Mouse (Mus musculus) cortical plate, adult 2 months (tissue): ENCODE measurements around the gene Tnfrsf19. TPM values are rescaled to one million over a fixed set of nuclear protein-coding genes. Genes with fewer than 3 reads are reported as not detected.

ENCODE experiments used
- H3K27ac ChIP-seq: fragments of 200-500 bp; 2 replicates; pipeline ENCODE4 v1.5.1; 2012; ENCODE audit warnings: low read length, control low read depth, inconsistent platforms; ENCODE audit not compliant: insufficient read depth
- H3K4me1 ChIP-seq: fragments of 200-500 bp; 2 replicates; pipeline ENCODE4 v1.6.1; 2011; ENCODE audit warnings: low read length; ENCODE audit not compliant: control insufficient read depth, insufficient read depth
- H3K4me3 ChIP-seq: fragments of 200-500 bp; 2 replicates; pipeline ENCODE4 v1.5.1; 2011; ENCODE audit warnings: mild to moderate bottlenecking, low read length, control low read depth; ENCODE audit not compliant: insufficient read depth
- CTCF ChIP-seq: fragments of 200-500 bp; IDR thresholded peaks from 2 replicates; pipeline ENCODE4 v1.5.1; 2011; ENCODE audit warnings: mild to moderate bottlenecking, control low read depth, low read length; ENCODE audit not compliant: insufficient read depth; ENCODE audit errors: extremely low read depth
- POLR2A ChIP-seq: fragments of 200-500 bp; IDR thresholded peaks from 2 replicates; pipeline ENCODE4 v1.6.1; 2011; ENCODE audit warnings: mild to moderate bottlenecking, low read length, control low read depth; ENCODE audit not compliant: insufficient read depth; ENCODE audit errors: extremely low read depth
- polyA plus RNA-seq: library from polyadenylated mRNA; depleted of rRNA; stranded (reverse); fragments of >200 nt; gene quantifications from 2 replicates; pipeline ENCODE4 v1.2.3, GENCODE M21; 2012

The Tnfrsf19 gene
- polyA plus RNA-seq, 1 experiment, result 59.1 TPM

DNA sequence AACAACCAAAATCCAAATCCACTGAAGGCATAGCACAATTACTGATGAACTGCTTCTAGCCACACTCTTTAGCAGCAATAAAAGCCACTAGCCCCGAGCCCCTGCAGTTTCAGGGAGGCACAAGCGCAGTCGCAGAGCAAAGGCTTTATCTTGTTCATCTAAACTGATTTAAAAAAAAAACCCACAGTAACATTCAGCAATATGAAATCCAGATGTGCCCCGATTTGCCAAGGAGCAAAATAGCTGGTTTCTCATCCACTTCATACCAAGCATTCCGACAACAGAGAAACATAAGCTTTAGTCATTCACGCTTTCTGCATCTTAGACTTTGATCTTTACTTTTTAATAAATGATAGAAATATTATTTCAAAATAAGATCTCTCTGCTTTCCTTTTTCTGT, 68.2 kb downstream of the Tnfrsf19 start:
- Histone ChIP-seq H3K4me1 (peaks cover 2% of the 10 kb centered on the region; the same call in 1 of the 2 replicates), H3K4me3 (no peak overlapping the region), H3K27ac (no peak overlapping the region)
- no peak for TF ChIP-seq POLR2A
- no peak for TF ChIP-seq CTCF

DNA sequence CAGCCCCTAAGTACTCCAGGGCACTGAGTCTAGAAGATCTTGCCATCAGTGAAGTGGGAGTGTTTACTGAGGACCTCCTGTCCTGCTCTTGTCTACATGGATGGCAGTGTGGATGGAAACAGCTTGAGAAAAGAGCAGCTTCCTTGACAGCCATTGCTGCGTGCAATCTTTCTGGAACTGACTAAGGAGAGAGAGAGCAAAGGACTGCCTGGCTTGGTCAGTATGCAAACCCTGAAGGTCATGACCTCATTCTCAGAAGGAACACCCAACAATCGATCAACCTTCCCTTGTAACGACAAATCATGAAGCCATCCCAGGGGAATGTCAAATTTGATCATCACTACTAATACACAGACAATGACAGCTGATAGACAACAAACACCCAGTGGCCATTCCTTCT, 70.1 kb downstream of the Tnfrsf19 start:
- Histone ChIP-seq H3K4me3 (no peak overlapping the region), H3K4me1 (peaks cover 2% of the 10 kb centered on the region; the same call in 1 of the 2 replicates), H3K27ac (no peak overlapping the region)
- TF ChIP-seq CTCF, result no peak
- no peak for TF ChIP-seq POLR2A

DNA sequence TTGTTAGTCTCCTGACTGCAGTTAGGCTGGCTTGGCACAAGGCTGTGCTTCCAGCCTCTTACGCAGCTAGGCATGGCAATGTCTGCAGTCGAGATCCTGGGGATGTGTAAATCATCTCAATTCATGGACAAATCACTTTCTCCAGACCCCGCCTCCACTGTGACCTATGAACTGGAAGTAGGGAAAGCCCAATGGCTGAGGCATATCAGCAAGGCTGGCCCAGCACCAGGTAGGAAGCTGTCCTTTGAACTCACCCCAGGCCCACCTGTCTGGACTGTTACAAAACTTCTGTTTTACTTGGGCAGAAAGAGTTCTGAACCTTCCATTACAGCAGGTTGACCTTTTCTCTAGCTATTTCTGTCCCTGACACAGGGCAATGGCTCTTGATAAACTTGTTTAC, 70.6 kb downstream of the Tnfrsf19 start:
- Histone ChIP-seq H3K27ac (no peak overlapping the region), H3K4me1 (peaks cover 2% of the 10 kb centered on the region; the same call in 1 of the 2 replicates), H3K4me3 (no peak overlapping the region)
- TF ChIP-seq POLR2A, result no peak
- TF ChIP-seq CTCF, result no peak

DNA sequence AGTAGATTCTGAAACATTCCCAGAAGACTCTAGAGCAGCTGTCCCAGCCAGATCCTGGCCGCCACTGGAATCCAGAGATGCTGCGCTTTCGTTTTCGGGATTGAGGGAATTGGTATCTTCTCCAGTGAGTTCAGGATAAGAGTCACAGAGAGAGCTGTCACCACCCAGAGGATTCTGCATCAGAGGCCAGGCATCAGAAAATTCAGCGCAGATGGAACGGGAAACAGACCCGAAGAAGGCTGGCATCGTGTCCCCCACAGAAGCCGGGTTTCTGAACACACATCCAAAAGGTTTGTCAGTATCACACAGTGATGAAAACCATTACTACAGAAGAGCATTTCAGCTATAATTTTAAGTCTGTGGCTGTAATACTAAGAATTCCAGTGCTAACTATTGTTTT, 75.3 kb downstream of the Tnfrsf19 start:
- no peak overlapping the region for H3K27ac ChIP-seq

DNA sequence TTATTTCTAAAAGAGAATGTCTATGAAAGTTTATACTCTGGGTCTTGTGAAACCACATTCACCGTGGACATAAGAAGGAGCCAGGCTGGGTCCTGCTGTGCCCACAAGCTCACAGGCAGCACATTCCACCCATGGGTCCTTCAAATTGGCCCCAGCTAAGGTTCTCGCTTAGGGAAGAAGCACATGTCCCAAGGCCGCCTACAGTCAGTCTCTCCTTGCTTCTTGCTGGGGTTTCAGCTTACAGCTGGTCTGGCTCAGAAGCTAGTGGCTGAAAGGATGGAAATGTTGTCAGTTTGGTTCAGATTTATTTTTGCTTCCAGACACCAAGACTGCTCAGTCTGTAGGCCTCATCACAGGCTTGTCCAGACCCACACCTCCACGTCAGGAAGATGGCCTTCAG, 80.2 kb downstream of the Tnfrsf19 start:
- TF ChIP-seq CTCF, result no peak
- no peak for TF ChIP-seq POLR2A
- Histone ChIP-seq H3K4me3 (no peak overlapping the region), H3K4me1 (no peaks in the 10 kb centered on the region), H3K27ac (no peak overlapping the region)

More for the DNA sequence above, 75.3 kb downstream of the Tnfrsf19 start:
- TF ChIP-seq CTCF (no peak), POLR2A (no peak)
- Histone ChIP-seq H3K4me1 (no peaks in the 10 kb centered on the region), H3K4me3 (no peak overlapping the region)

DNA sequence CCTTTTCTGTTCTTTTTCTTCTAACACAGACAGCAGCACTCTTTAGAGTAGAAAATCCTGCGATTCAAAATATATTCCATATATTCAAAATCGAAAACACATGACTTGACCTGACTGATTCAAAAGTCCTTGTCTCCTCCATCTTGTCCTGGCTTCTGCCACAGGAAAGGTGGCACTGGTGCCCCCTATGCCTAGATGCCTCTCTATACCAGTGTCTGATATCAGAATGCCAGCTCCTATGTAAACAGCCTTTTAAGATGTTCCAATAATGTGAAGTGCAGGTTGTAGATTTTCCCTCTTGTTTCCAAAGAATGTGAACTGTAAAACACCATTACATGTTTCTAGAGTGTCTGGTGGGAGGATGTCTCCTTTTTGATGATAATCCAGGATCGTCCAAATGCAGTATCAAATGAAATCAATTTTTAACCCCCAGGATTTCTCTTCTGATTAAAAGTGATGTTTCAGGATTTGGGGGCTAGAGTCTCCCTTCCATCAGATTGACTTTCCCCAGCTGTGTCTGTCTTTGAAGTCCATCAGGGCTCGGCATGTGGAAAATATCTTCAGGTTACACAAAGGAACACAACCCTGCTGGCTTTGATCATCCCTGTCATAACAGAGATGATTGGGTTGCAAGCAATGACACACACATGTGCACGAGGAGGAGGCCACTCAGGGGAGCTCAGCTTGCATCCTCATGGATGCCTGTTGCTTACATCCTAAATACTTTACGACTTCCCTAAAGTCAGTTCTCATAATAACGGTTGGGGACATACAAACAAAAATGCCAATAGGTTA, 82.1 kb downstream of the Tnfrsf19 start:
- TF ChIP-seq POLR2A (no peak), CTCF (no peak)
- H3K4me3 ChIP-seq, result no peak overlapping the region
- no peak overlapping the region for H3K27ac ChIP-seq
- H3K4me1 ChIP-seq, result no peaks in the 10 kb centered on the region

DNA sequence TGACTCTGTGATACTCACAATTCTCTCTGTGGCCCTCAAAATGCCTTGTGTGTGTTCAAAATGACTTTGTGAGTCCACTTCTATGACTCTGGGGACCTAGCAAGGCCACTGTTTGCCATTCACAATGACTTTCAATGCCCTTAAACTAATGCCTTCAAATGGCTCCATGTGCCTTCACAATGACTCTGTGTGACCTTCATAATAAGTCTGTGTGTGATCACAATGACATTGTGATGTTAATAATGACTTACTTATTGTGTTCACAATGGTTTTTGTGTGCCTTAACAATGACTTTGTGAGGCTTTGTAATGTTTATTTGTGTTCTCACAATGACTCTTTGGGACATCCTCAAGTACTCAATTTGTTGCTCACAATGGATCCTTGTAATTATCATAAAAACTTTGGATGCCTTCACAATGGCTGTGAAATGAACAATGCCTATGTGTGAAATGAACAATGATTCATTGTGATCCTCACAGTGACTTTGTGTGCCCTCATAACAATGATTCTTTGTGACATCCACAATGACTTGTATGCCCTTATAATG, 88.6 kb downstream of the Tnfrsf19 start:
- Histone ChIP-seq H3K27ac (no peak overlapping the region), H3K4me3 (no peak overlapping the region), H3K4me1 (no peaks in the 10 kb centered on the region)
- TF ChIP-seq POLR2A, result no peak
- no peak for TF ChIP-seq CTCF

DNA sequence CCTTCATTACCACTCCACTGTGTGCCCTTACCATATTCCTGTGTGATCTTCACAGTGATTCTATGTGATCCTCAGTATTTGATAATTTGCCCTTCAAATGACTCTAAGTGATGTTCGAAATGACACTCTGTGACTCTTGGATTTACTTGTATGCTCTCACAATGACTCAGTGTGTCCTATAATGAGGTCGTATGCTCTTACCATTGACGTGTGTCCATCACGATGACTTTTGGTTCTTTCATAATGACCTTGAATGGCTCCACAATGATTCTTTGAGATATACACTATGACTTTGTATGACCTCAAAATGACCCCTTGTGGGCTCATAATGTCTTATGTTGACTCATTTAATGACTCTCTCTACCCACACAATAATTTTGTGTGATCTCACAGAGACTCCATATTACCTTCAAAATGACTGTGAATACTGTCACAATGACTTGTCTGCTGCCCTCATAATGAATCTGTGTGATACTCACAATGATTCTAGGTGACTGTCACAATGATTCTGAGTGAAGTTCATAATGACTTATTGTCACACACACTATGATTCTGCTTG, 108.7 kb downstream of the Tnfrsf19 start:
- Histone ChIP-seq H3K27ac (no peak overlapping the region), H3K4me3 (no peak overlapping the region), H3K4me1 (no peaks in the 10 kb centered on the region)
- TF ChIP-seq CTCF (no peak), POLR2A (no peak)

DNA sequence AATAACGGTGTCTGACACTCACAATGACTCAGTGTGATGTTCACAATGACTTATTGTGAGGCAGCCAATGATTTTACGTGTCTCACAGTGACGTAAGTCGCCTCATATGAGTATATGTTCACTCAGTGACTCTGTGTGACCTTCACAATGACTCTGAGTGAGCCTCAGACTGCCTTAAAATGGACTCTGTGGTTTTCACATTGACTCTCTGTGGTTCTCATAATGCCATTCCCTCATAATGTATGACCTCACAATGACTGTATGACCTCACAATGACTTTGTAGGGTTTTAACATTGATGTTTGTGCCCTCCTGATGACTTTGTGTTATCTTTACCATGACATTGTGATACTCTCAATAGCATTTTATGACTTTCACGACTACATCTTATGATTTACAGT, 110.6 kb downstream of the Tnfrsf19 start:
- no peak for TF ChIP-seq CTCF
- no peak for TF ChIP-seq POLR2A
- Histone ChIP-seq H3K27ac (no peak overlapping the region), H3K4me3 (no peak overlapping the region), H3K4me1 (no peaks in the 10 kb centered on the region)

DNA sequence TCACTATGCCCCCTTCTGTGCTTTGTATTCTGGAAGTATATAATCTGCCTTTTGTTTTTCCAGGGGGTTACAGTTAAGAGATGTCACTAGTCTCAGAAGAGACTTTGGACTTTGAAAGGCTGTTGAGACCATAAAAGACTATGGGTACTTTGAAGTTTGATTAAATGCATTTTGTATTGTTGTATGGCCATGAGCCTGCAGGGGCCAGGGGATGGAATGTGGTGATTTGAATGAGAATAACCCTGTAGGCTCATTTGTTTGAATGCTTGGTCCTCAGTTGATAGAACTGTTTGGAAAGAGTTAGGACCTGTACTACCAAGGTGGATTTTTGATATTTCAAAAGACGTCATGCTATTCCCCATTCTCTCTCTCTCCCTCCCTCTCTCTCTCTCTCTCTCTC, 120.3 kb downstream of the Tnfrsf19 start:
- Histone ChIP-seq H3K27ac (no peak overlapping the region), H3K4me3 (no peak overlapping the region), H3K4me1 (no peaks in the 10 kb centered on the region)
- TF ChIP-seq POLR2A, result no peak
- no peak for TF ChIP-seq CTCF
